Mouse (Mus musculus) liver, embryonic 14.5 days (tissue): Measurements from ENCODE around the gene Arhgap30.

Experiments
- CTCF ChIP-seq: IDR thresholded peaks from 2 replicates; pipeline ENCODE4 v1.5.1; 2016; ENCODE audit warnings: antibody characterized with exemption, low read depth, control low read depth
- EP300 ChIP-seq: IDR thresholded peaks from 2 replicates; pipeline ENCODE4 v1.6.1; 2016; ENCODE audit warnings: antibody characterized with exemption, low read depth

GRCm38 (mm10) chr1:171382096-171382620 is 6.6 kb upstream of the Arhgap30 start:
- TF ChIP-seq EP300 = no peak
- no peak for TF ChIP-seq CTCF
